Mouse (Mus musculus): ENCODE measurements around the gene Gramd1b. TPM values are rescaled to one million over a fixed set of nuclear protein-coding genes. Genes with fewer than 3 reads are reported as not detected.

Gene Gramd1b
- total RNA-seq (2017), result 21.4 and 22.2 TPM in 2 replicates

DNA sequence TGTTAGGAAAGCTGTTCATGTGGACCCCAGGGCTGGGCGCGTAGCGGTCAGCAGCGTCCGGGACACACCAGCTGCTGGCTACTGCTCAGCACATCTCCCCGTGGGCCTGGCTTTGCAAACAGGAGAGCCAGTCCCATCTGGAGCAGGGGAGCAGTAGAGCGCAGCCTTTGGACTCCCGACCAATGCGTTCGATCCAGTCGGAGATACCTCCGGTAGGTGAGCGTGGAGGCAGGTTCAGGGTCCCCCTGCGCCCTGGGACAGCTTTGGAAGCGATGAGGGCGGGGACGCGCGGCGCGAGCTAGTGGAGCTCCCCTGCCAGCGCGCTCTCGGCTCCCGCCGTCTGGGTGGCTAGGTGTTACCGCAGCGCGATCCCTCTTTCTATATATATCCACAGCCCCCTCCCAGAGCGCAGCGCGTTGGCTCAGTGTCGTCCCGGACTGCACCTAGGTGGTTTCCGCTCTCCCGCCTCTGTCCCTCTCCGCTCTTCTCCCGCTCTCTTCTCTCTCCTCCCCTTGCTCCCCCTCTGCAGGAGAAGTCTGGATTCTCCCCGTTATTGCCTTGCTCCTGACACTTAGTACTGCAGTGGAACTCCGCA, at the start of gene Gramd1b:
Gene Gramd1b (minus strand): TSS at position 357 of the 595 bp plus-strand sequence.
- no peak for ATAC-seq (ENCODE audit: extremely low read depth, insufficient number of reproducible peaks, low FRiP score, poor library complexity, severe bottlenecking)

DNA sequence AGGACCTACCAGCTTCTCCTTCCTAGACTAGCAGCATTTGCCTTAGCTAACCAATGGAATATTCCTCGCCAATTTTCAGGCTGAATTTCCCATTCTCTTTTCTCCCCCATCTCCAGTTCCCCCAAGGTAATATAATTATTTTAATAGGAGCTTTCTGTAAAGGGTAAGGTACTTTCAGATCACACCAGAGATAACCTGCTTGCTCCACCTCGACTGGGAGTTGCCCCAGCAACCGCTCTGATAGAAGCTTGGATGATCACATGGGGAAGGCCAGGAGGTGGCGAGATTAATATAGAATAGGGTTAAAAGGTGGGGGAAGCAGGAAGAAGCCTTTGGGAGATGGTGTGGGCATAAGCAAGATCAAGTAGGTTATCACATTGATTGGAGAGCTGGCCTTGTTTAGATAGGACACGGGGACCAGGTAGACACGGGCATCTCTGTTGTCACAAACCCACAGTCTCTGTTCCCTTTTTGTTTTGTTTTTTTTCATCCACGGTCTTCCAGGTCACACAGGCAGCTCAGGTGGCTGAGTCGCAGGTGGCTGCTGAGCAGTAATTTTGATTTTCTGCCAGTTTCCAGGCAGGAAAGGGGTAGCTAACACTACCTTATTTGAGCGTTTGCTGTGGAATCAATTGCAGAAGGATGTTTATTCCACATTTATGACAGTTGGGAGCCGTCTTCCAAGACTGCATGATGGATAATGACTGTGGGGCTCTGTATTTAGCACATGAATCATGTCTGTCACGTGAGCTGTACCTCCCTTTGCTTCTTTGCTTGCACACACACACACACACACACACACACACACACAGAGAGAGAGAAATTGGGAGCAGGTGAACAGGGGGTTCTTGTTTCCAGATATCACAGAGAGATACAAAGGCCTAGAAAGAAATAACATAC, 47.8 kb upstream of the Gramd1b start:
- no peak for ATAC-seq (ENCODE audit: extremely low read depth, insufficient number of reproducible peaks, low FRiP score, poor library complexity, severe bottlenecking)

GRCm38 (mm10) chr9:40577132-40577531, 45.9 kb upstream of the Gramd1b start:
- ATAC-seq (ENCODE audit: extremely low read depth, insufficient number of reproducible peaks, low FRiP score, poor library complexity, severe bottlenecking), result no peak

DNA sequence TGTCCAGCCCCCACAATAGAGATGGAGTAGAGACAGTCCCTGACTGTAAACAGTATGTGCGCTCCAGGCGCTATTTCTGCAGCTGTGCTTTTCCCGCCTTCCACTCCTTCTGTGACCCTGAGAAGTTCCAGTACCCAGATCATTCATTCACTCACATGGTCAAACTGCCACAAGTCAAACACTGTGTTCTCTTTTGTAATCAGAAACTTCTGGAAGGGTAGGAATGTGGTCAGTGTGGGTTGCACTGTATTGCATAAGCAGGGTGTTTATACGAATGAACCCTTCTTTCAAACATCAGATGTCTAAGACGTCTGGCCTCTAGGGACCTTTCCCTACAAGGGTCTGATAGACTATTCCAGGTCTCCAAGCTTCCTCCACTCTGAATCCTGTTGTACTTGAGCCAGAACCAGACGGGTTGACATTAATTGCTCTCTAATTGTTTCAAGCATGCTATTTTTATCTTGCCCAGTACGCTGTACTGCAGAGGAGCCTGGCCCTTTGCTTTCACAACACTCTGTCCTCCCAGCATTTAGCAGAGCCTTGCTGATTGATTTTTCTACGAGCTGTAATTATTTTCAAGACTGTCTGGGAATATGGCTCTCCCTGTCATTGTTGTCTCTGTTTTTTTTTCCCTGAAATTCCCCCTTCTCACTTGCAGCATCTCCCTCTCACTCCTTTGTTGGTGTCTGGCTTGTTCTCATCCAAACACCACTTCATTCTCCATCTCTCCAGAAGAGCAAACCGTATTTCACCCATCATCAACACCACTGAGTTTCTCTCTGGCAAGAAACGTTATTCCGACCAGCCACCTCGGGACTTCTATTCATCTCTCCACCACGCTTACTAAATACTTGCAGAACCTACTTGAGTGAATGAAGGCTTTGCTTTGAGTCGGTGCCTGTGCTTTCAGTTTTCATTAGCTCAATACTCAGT, 44.1 kb upstream of the Gramd1b start:
- ATAC-seq (ENCODE audit: extremely low read depth, insufficient number of reproducible peaks, low FRiP score, poor library complexity, severe bottlenecking), result no peak

- ATAC-seq (ENCODE audit: extremely low read depth, insufficient number of reproducible peaks, low FRiP score, poor library complexity, severe bottlenecking), result no peak
Measured at GRCm38 (mm10) chr9:40571280-40571679, 40.1 kb upstream of the Gramd1b start.

GRCm38 (mm10) chr9:40568070-40568469, 36.9 kb upstream of the Gramd1b start:
- ATAC-seq (ENCODE audit: extremely low read depth, insufficient number of reproducible peaks, low FRiP score, poor library complexity, severe bottlenecking), result no peak

DNA sequence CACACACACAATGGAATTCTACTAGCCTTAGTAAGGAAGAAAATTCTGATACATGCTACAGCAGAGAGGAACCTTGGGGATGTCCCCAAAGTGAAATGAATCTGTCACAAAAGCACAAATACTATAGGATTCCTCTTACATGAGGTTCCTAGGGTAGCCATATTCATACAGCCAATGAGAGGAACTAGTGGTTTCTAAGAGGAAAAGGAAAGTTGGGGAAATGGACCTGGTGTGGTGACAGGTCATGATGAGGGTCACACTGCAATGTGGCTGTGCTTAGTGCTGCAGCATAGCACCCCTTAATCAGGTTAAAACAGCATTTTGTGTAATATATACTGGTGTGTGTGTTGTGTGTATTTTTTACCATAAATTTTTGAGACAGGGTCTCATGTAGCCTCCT, 32.6 kb upstream of the Gramd1b start:
- no peak for ATAC-seq (ENCODE audit: extremely low read depth, insufficient number of reproducible peaks, low FRiP score, poor library complexity, severe bottlenecking)

GRCm38 (mm10) chr9:40559646-40560045, 28.5 kb upstream of the Gramd1b start:
- no peak for ATAC-seq (ENCODE audit: extremely low read depth, insufficient number of reproducible peaks, low FRiP score, poor library complexity, severe bottlenecking)

GRCm38 (mm10) chr9:40557796-40558195, 26.6 kb upstream of the Gramd1b start:
- ATAC-seq (ENCODE audit: extremely low read depth, insufficient number of reproducible peaks, low FRiP score, poor library complexity, severe bottlenecking), result no peak

- no peak for ATAC-seq (ENCODE audit: extremely low read depth, insufficient number of reproducible peaks, low FRiP score, poor library complexity, severe bottlenecking)
Measured at GRCm38 (mm10) chr9:40556396-40556795, 25.2 kb upstream of the Gramd1b start.

- ATAC-seq (ENCODE audit: extremely low read depth, insufficient number of reproducible peaks, low FRiP score, poor library complexity, severe bottlenecking), result no peak
Measured at GRCm38 (mm10) chr9:40555243-40555642, 24.1 kb upstream of the Gramd1b start.

DNA sequence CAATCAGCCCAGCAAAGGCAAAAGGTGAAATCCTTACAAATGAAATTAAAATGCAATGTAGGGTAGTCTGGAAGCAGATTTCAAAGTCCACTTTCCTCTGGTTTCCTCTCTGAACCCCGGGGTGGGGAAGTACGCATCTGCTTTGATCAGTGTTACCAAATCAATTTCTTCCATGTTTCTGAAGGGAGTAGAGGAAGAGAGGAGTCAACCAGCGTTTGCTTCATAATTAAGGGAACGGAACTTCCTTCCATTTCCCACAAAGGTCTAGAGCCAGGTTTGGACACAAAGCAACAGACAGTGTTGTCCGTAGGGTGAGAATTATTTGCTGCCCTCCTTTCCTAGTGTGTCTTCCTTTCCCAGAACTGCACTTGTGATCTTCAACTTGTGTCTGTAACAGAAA, 16.7 kb upstream of the Gramd1b start:
- ATAC-seq (ENCODE audit: extremely low read depth, insufficient number of reproducible peaks, low FRiP score, poor library complexity, severe bottlenecking), result no peak

- ATAC-seq (ENCODE audit: extremely low read depth, insufficient number of reproducible peaks, low FRiP score, poor library complexity, severe bottlenecking), result no peak
Measured at GRCm38 (mm10) chr9:40545193-40545592, 14.0 kb upstream of the Gramd1b start.

DNA sequence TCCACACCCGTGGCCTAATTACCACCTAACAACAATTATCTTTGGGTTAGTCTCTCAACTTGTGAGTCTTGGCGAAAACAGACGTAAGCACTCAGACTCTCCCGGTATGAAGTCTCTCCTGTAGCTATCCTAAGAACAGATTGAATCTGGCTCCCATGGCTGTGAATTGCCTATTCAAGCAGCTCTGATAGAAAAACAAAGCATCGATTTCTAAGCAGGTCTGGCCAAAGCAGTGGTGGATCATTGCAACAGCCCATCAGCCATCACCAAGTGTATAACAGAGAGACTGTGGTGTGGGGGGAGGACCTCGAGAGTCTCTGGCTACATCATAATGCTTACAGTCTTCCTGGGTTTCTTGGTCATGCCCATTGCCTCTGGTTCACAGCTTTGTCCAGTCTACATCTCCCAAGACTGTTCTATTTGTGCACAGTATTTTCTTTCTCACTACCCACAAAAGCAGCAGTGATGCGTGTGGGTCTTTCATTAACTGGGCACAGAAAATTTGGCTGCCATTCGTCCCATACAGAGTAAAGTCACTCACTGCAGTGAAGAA, 8.5 kb upstream of the Gramd1b start:
- no peak for ATAC-seq (ENCODE audit: extremely low read depth, insufficient number of reproducible peaks, low FRiP score, poor library complexity, severe bottlenecking)

GRCm38 (mm10) chr9:40537708-40538105, 6.5 kb upstream of the Gramd1b start:
- ATAC-seq (ENCODE audit: extremely low read depth, insufficient number of reproducible peaks, low FRiP score, poor library complexity, severe bottlenecking), result no peak

GRCm38 (mm10) chr9:40537044-40537707, 6.0 kb upstream of the Gramd1b start:
- no peak for ATAC-seq (ENCODE audit: extremely low read depth, insufficient number of reproducible peaks, low FRiP score, poor library complexity, severe bottlenecking)

DNA sequence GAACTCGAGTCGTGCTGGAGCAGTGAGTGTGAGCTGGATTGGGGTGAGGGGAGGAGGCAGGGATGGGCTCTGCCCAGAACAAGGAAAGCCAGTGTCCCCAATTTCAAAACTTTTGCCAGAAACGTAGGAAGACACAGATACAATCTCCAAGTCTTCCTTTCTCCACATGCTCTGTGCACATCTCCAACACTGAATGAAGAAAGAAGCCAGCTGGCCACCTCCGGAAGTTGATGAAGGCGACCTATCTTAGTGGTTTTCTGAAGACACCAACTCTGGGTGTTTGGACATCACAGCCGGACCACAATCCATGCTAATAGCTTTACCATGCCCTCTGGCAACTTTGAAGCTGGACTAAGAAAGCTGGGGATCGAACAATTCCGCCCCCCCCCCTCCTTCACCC, 647 bp downstream of the Gramd1b start:
- ATAC-seq (ENCODE audit: extremely low read depth, insufficient number of reproducible peaks, low FRiP score, poor library complexity, severe bottlenecking), result no peak

GRCm38 (mm10) chr9:40528733-40529132, 2.5 kb downstream of the Gramd1b start:
- no peak for ATAC-seq (ENCODE audit: extremely low read depth, insufficient number of reproducible peaks, low FRiP score, poor library complexity, severe bottlenecking)

GRCm38 (mm10) chr9:40526928-40527327, 4.3 kb downstream of the Gramd1b start:
- ATAC-seq (ENCODE audit: extremely low read depth, insufficient number of reproducible peaks, low FRiP score, poor library complexity, severe bottlenecking), result peak; percentile 48; the same call in 1 of the 2 replicates

Measured in neutrophil, adult 5-6 weeks (primary cell).